Mouse (Mus musculus): ENCODE measurements around the gene Rpl41.

DNA sequence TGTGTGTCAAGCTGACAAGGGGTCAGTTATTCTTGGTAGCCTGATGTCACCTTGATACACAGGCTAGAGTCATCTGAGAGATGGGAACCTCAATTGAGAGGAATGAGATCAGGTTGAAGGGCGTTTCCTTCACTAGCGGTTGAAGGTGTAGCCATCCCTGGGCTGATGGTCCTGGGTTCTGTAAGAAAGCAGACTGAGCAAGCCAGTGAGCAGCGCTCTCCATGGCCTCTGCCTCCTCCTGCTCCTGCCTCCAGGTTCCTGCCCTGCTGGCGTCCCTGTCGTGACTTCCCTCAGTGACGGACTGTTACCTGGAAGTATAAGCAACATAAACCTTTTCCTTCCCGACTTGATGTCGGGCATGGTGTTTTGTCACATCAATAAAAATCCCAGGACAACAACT, 45.6 kb downstream of the Rpl41 start:
- TF ChIP-seq FLI1 (IDR thresholded peaks at IDR 0.05; ENCODE audit: low read length) (no peak), GATA1 (IDR thresholded peaks at IDR 0.05; ENCODE audit: borderline replicate concordance, low read length) (no peak)
